Mouse (Mus musculus): ENCODE results near the gene Gsn. TPM values are rescaled to one million over a fixed set of nuclear protein-coding genes. Genes with fewer than 3 reads are reported as not detected.
A peak's percentile ranks its signal among the peaks of the same experiment; 100 is the strongest.

Gsn gene
- polyA plus RNA-seq, 1 experiment from 2014 or later, result 188 TPM

DNA sequence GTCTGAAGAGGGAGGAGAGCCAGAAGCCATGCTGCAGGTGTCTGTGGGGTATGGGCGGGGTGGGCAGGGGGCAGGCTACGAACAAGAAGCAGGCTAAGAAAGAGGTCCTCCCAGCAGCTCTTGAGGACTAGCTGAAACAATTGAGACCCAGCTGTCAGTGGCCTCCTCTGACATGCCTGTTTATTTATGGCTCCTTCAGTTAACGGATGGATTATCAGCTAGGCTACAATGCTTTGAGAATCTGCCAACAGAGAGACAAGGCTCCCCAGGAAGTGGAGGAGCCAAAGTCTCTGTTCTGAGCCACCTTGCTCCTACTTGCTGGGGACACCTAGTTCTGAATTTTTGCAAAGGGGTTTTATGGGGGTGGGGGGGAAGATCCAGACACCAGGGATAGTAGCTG, 36.5 kb downstream of the Gsn start:
- Histone ChIP-seq H3K4me2 (ENCODE audit: low read depth, low read length) (no peak overlapping the region), H3K9me3 (replicated peaks; ENCODE audit: control insufficient read depth, low read length) (no peaks in the 10 kb centered on the region), H3K27me3 (ENCODE audit: control insufficient read depth, insufficient read depth, low read depth, low read length) (no peaks in the 10 kb centered on the region), H3K9ac (ENCODE audit: low read depth, low read length) (no peak overlapping the region), H3K4me3 (ENCODE audit: low read depth, low read length) (no peak overlapping the region), H3K36me3 (ENCODE audit: control insufficient read depth, insufficient read depth) (no peaks in the 10 kb centered on the region), H3K27ac (ENCODE audit: low read length) (no peak overlapping the region), H3K4me1 (ENCODE audit: control insufficient read depth, low read depth, low read length) (no peaks in the 10 kb centered on the region)
- WGBS (ENCODE audit: insufficient replicate concordance), result 26% methylated on average over 3 of the region's 3 CpGs
- no peak for ATAC-seq (ENCODE audit: low read depth)

DNA sequence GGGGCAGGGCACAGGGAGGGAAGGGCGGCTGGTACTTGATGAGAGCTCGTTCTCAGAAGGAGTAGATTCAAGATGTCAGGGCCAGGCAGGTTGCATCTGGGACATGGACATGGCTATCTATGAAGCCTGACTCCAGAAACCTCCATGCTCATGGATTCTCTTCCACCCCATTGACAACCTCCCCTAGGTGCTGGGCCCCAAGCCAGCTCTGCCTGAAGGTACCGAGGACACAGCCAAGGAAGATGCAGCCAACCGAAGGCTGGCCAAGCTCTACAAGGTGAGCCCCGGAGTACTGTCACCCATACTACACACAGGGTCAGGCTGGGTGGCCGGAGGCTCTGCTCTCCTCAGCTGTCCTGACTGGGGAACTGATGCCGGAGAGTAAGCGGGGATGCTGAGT, 37.1 kb downstream of the Gsn start:
- Histone ChIP-seq H3K4me2 (ENCODE audit: low read depth, low read length) (no peak overlapping the region), H3K27me3 (ENCODE audit: control insufficient read depth, insufficient read depth, low read depth, low read length) (no peaks in the 10 kb centered on the region), H3K36me3 (ENCODE audit: control insufficient read depth, insufficient read depth) (no peaks in the 10 kb centered on the region), H3K9ac (ENCODE audit: low read depth, low read length) (no peak overlapping the region), H3K4me3 (ENCODE audit: low read depth, low read length) (no peak overlapping the region), H3K9me3 (replicated peaks; ENCODE audit: control insufficient read depth, low read length) (no peaks in the 10 kb centered on the region), H3K4me1 (ENCODE audit: control insufficient read depth, low read depth, low read length) (no peaks in the 10 kb centered on the region; the same call in 1 of the 2 replicates), H3K27ac (ENCODE audit: low read length) (no peak overlapping the region)
- 80% methylated on average over 8 of the region's 8 CpGs for WGBS (ENCODE audit: insufficient replicate concordance)
- ATAC-seq (ENCODE audit: low read depth), result no peak

DNA sequence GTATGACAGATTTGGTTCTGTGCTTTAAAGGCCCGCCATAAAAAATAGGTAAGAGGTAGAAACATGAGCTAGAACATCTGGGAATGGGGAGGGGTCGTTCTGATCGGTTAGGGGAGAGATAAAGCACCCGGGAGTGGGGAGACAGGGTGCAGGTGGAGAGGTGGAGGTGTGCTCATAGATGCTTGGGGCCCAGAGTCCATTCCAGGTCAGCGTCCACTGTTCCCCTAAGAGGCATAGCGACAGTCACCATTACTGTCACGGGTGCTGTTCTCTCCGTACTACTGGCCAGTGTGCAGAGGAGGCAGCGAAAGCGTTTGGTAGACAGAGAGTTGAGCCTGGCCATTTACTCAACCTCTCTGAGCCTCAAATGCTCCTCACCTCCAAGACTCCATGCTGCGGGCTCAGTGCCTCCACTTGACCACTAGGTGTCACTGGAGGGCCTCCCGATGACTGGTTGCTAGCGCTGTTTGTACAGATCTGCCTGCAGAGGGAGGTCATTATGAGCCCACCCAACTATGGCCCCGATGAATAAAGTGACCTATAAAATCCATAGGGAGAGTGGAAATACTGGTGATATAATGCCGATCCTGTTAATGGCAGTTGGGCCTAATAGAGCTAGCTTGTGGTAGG, 41.6 kb downstream of the Gsn start:
- Histone ChIP-seq H3K9ac (ENCODE audit: low read depth, low read length) (no peak overlapping the region), H3K36me3 (ENCODE audit: control insufficient read depth, insufficient read depth) (no peaks in the 10 kb centered on the region), H3K4me2 (ENCODE audit: low read depth, low read length) (no peak overlapping the region), H3K4me1 (ENCODE audit: control insufficient read depth, low read depth, low read length) (peaks cover 10% of the 10 kb centered on the region), H3K27ac (ENCODE audit: low read length) (no peak overlapping the region), H3K27me3 (ENCODE audit: control insufficient read depth, insufficient read depth, low read depth, low read length) (no peaks in the 10 kb centered on the region), H3K9me3 (replicated peaks; ENCODE audit: control insufficient read depth, low read length) (no peaks in the 10 kb centered on the region), H3K4me3 (ENCODE audit: low read depth, low read length) (no peak overlapping the region)
- peak; percentile 53 for ATAC-seq (ENCODE audit: low read depth)
- WGBS (ENCODE audit: insufficient replicate concordance), result 17% methylated on average over 15 of the region's 15 CpGs

DNA sequence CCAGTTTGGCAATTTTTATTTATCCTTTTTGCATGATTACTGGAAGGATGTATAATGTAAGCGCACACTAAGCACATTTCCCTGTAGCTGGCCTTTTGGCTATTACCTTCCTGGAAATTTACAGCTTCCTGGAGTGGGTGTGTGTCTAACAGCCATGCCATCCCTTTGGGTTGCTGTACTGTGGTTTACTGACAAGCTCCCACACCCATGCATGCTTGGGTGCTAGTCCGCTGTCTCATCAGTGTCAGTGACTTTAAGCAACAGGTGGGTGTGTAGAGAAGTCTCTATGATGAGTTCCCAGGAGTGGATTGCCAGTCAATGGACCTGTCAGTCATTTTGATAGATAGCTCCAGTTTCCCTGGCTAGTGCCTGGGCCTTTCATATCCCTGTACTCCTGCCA, 43.3 kb downstream of the Gsn start:
- H3K4me1 ChIP-seq (ENCODE audit: control insufficient read depth, low read depth, low read length), result peaks cover 10% of the 10 kb centered on the region
- H3K9ac ChIP-seq (ENCODE audit: low read depth, low read length), result peak overlapping the region; percentile 18; the same call in 1 of the 2 replicates
- H3K27me3 ChIP-seq (ENCODE audit: control insufficient read depth, insufficient read depth, low read depth, low read length), result no peaks in the 10 kb centered on the region
- no peaks in the 10 kb centered on the region for H3K9me3 ChIP-seq (replicated peaks; ENCODE audit: control insufficient read depth, low read length)
- WGBS (ENCODE audit: insufficient replicate concordance), result 42% methylated on average over 2 of the region's 2 CpGs
- peak; percentile 14; the same call in 1 of the 2 replicates for ATAC-seq (ENCODE audit: low read depth)
- no peaks in the 10 kb centered on the region for H3K36me3 ChIP-seq (ENCODE audit: control insufficient read depth, insufficient read depth)
- no peak overlapping the region for H3K4me3 ChIP-seq (ENCODE audit: low read depth, low read length)
- H3K27ac ChIP-seq (ENCODE audit: low read length), result 0 out of 2 replicates have a peak overlapping the region, but pooled peaks have one; percentile 22
- no peak overlapping the region for H3K4me2 ChIP-seq (ENCODE audit: low read depth, low read length)

DNA sequence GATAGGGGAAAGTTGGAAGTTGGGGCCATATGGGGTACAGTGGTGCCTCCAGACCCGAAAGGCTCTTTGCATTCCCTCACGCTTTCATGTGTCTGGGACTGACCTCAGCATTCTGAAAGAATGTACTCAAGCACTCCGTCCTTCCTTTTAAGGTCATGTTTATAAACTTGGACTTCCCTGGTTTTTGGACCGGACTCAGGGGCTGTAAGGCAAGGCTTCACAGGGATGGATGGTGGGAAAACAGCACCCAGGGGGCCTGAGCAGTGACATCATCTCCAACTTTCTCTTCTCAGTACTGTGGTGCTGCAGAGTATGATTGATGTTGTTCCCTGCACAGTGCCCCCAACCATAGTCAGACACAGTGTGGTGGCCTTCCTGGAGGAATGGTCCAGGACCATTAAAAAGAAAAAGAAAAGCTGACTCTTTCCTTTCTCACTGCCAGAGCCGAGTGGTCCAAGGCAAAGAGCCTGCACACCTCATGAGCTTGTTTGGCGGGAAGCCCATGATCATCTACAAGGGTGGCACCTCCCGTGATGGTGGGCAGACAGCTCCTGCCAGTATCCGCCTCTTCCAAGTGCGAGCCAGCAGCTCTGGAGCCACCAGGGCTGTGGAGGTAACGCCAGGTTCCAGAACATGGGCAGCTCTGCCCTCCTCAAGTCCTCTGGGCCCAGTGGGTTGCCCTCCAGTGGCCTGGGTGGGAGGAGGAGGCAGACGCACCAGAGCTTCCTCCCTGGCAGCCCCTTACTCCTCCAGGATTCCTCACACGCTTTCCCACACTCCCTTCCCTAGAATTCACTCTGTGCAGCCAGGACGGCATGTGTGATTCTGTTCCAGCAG, 46.1 kb downstream of the Gsn start:
- no peak overlapping the region for H3K4me3 ChIP-seq (ENCODE audit: low read depth, low read length)
- H3K4me2 ChIP-seq (ENCODE audit: low read depth, low read length), result no peak overlapping the region
- no peak overlapping the region for H3K27ac ChIP-seq (ENCODE audit: low read length)
- H3K4me1 ChIP-seq (ENCODE audit: control insufficient read depth, low read depth, low read length), result peaks cover 10% of the 10 kb centered on the region
- ATAC-seq (ENCODE audit: low read depth), result no peak
- no peak overlapping the region for H3K9ac ChIP-seq (ENCODE audit: low read depth, low read length)
- WGBS (ENCODE audit: insufficient replicate concordance), result 69% methylated on average over 13 of the region's 13 CpGs
- H3K36me3 ChIP-seq (ENCODE audit: control insufficient read depth, insufficient read depth), result no peaks in the 10 kb centered on the region
- no peaks in the 10 kb centered on the region for H3K9me3 ChIP-seq (replicated peaks; ENCODE audit: control insufficient read depth, low read length)
- H3K27me3 ChIP-seq (ENCODE audit: control insufficient read depth, insufficient read depth, low read depth, low read length), result no peaks in the 10 kb centered on the region

DNA sequence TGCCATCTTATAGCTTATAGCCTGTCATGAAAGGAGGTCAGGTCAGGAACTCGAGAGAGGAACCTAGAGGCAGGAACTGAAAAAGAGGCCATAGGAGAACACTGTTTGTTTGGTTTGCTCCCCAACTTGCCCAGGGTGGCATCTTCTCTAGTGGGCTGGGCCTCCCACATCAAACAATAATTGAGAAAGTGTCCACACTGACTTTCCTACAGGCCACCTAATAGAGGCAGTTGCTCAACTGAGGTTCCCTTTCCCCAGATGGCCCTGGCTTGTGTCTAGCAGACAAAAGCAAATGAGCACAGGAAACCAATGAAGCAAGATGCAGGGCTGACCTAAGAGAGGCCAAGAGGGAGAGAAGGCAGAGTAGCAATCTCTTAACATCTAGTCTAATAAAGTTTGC, 52.0 kb downstream of the Gsn start:
- 19% methylated on average over 1 of the region's 1 CpGs for WGBS (ENCODE audit: insufficient replicate concordance)
- Histone ChIP-seq H3K27me3 (ENCODE audit: control insufficient read depth, insufficient read depth, low read depth, low read length) (no peaks in the 10 kb centered on the region), H3K9me3 (replicated peaks; ENCODE audit: control insufficient read depth, low read length) (no peaks in the 10 kb centered on the region), H3K36me3 (ENCODE audit: control insufficient read depth, insufficient read depth) (peaks cover 7% of the 10 kb centered on the region), H3K4me3 (ENCODE audit: low read depth, low read length) (no peak overlapping the region), H3K9ac (ENCODE audit: low read depth, low read length) (no peak overlapping the region), H3K4me1 (ENCODE audit: control insufficient read depth, low read depth, low read length) (peaks cover 5% of the 10 kb centered on the region), H3K27ac (ENCODE audit: low read length) (no peak overlapping the region), H3K4me2 (ENCODE audit: low read depth, low read length) (no peak overlapping the region)
- no peak for ATAC-seq (ENCODE audit: low read depth)

DNA sequence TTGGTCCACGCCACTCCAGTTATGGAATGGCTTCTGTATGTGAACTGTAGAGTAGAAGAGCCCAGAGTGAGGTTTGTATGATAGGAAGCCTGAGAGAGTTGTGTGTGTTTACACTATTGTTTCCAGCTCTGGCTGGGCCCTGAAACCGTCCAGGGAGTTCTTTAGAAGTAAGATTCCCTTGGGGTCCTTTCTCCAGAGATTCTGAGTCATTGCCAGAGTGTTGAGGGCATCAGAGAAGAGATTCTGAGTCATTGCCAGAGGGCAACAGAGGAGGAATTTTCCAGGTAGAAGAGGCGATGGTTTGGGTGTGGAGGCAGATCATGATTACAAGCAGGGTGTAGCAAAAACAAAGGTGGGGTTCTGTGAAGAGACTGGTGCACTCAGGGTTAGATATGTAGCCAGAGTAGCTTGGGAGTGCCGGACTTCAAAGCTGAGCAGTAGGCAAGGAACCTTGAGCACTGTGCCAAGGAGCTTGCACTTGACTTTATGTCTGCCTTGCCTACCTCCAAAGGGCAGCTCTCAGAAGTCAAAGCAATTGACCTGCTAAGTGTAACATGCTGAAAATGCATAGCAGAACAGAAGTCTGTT, 53.8 kb downstream of the Gsn start:
- Histone ChIP-seq H3K9me3 (replicated peaks; ENCODE audit: control insufficient read depth, low read length) (no peaks in the 10 kb centered on the region), H3K36me3 (ENCODE audit: control insufficient read depth, insufficient read depth) (peaks cover 24% of the 10 kb centered on the region), H3K4me2 (ENCODE audit: low read depth, low read length) (no peak overlapping the region), H3K9ac (ENCODE audit: low read depth, low read length) (no peak overlapping the region), H3K4me1 (ENCODE audit: control insufficient read depth, low read depth, low read length) (peaks cover 5% of the 10 kb centered on the region), H3K4me3 (ENCODE audit: low read depth, low read length) (no peak overlapping the region), H3K27ac (ENCODE audit: low read length) (no peak overlapping the region), H3K27me3 (ENCODE audit: control insufficient read depth, insufficient read depth, low read depth, low read length) (no peaks in the 10 kb centered on the region)
- 66% methylated on average over 4 of the region's 4 CpGs for WGBS (ENCODE audit: insufficient replicate concordance)
- no peak for ATAC-seq (ENCODE audit: low read depth)

DNA sequence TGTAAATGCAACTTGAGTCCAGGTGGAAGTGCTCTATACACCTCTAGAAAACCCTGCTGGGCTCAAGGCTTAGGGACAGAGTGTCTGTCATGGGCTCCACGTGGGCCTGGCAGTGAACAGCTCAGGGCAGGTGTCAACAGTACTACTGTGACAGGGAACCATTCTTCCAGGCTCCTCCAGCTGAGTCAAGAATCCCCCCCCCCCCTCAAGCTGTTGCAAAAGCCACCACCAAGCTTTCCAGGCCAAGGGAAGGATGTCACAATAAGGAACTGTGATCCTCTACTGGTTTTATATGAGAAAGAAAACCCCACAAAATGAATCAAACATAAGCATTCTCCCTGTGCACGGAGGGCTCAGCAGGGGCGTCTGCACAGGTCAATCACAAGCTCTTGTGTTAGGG, 58.1 kb downstream of the Gsn start:
- Histone ChIP-seq H3K9ac (ENCODE audit: low read depth, low read length) (no peak overlapping the region), H3K27me3 (ENCODE audit: control insufficient read depth, insufficient read depth, low read depth, low read length) (no peaks in the 10 kb centered on the region), H3K9me3 (replicated peaks; ENCODE audit: control insufficient read depth, low read length) (no peaks in the 10 kb centered on the region), H3K27ac (ENCODE audit: low read length) (no peak overlapping the region), H3K4me1 (ENCODE audit: control insufficient read depth, low read depth, low read length) (peaks cover 29% of the 10 kb centered on the region), H3K4me3 (ENCODE audit: low read depth, low read length) (no peak overlapping the region), H3K4me2 (ENCODE audit: low read depth, low read length) (no peak overlapping the region), H3K36me3 (ENCODE audit: control insufficient read depth, insufficient read depth) (peaks cover 59% of the 10 kb centered on the region)
- 68% methylated on average over 3 of the region's 3 CpGs for WGBS (ENCODE audit: insufficient replicate concordance)
- ATAC-seq (ENCODE audit: low read depth), result no peak

DNA sequence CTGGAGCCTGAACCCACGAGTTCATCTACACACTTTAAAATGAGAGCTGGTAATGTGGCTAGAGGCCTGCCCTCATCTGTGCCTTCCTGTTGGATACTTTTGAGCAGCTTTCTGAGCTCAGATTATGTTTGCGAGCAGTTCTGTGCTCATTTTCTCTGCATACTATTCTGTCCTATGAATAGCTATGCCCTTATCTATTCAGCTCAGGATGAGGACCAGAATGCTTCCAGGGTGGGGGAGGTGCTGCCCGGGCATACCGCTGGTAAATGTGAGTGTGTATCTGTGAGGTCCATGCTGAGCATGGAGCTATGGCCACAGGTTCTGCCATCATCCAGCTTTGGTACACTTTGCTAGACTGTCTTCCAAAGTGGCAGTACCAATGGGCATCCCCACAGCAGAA, 61.4 kb downstream of the Gsn start:
- H3K27ac ChIP-seq (ENCODE audit: low read length), result peak overlapping the region; percentile 82
- H3K27me3 ChIP-seq (ENCODE audit: control insufficient read depth, insufficient read depth, low read depth, low read length), result no peaks in the 10 kb centered on the region
- no peak overlapping the region; the same call in 1 of the 2 replicates for H3K4me3 ChIP-seq (ENCODE audit: low read depth, low read length)
- peak overlapping the region; percentile 41 for H3K4me2 ChIP-seq (ENCODE audit: low read depth, low read length)
- no peaks in the 10 kb centered on the region for H3K9me3 ChIP-seq (replicated peaks; ENCODE audit: control insufficient read depth, low read length)
- WGBS (ENCODE audit: insufficient replicate concordance), result 14% methylated on average over 4 of the region's 4 CpGs
- H3K9ac ChIP-seq (ENCODE audit: low read depth, low read length), result no peak overlapping the region
- H3K36me3 ChIP-seq (ENCODE audit: control insufficient read depth, insufficient read depth), result peaks cover 90% of the 10 kb centered on the region
- ATAC-seq (ENCODE audit: low read depth), result peak; percentile 82
- H3K4me1 ChIP-seq (ENCODE audit: control insufficient read depth, low read depth, low read length), result peaks cover 51% of the 10 kb centered on the region
